Comparison of ENCODE assay signal across 20 mouse cellular contexts in genomic region chr8:35877581-35877980, GRCm38 (mm10).
DNase-seq lines count a peak whose midpoint lies in the region; ATAC-seq lines count a peak whose summit lies in the region.
"Had no signal": no experiment of that assay in that cellular context is flagged by ENCODE, and none has a peak within 500 bp of the region (broad histone marks: within the 10 kb centered on the region; RNA-seq: fewer than 3 reads in every experiment).

No protein-coding gene starts in this region.

- H3K27ac ChIP-seq in kidney, embryonic 16.5 days (ENCODE audit: low read length) = no peak overlapping the region
- peak overlapping the region; percentile 44 for H3K27ac ChIP-seq in brown adipose tissue, adult 24 weeks (replicated peaks; ENCODE audit: low read depth, low read length)
- H3K27ac ChIP-seq: forebrain, embryonic 10.5 days; hindbrain, embryonic 12.5 days had no signal

- no peaks in the 10 kb centered on the region for H3K27me3 ChIP-seq in kidney, embryonic 16.5 days (ENCODE audit: insufficient read depth, low read length)
- H3K27me3 ChIP-seq: embryonic facial prominence, embryonic 15.5 days; hindbrain, embryonic 12.5 days had no signal

- peaks cover 15% of the 10 kb centered on the region; the same call in 1 of the 2 replicates for H3K4me1 ChIP-seq in kidney, embryonic 16.5 days (ENCODE audit: insufficient read depth, low read length)
- peaks cover 13% of the 10 kb centered on the region; the same call in 1 of the 2 replicates for H3K4me1 ChIP-seq in brown adipose tissue, adult 24 weeks (ENCODE audit: control insufficient read depth, insufficient read depth, insufficient read length, low read length)

- intact Hi-C loops in gastrocnemius, postnatal 36 days (cut with DNase I) = no loop called here

- no peak overlapping the region for H3K4me3 ChIP-seq in kidney, embryonic 16.5 days (ENCODE audit: low read length)
- no peak overlapping the region for H3K4me3 ChIP-seq in brown adipose tissue, adult 24 weeks (ENCODE audit: insufficient read depth, low read depth, low read length)
- H3K4me3 ChIP-seq: embryonic facial prominence, embryonic 15.5 days; erythroblast, embryonic 14.5 days; forebrain, embryonic 10.5 days; hindbrain, embryonic 12.5 days had no signal

- 93% methylated on average over 2 of the region's 2 CpGs for WGBS in kidney, embryonic 16.5 days

- ATAC-seq in kidney, embryonic 16.5 days (ENCODE audit: low FRiP score, low TSS enrichment) = no peak
- ATAC-seq: forebrain, embryonic 14.5 days; intestine, embryonic 16.5 days had no signal

- H3K36me3 ChIP-seq in kidney, embryonic 16.5 days (ENCODE audit: insufficient read depth, low read length) = no peaks in the 10 kb centered on the region
- H3K36me3 ChIP-seq: embryonic facial prominence, embryonic 15.5 days; forebrain, embryonic 10.5 days; hindbrain, embryonic 12.5 days had no signal

- no peak overlapping the region for H3K4me2 ChIP-seq in kidney, embryonic 16.5 days (replicated peaks; ENCODE audit: low read depth, low read length)
- H3K4me2 ChIP-seq: embryonic facial prominence, embryonic 15.5 days; hindbrain, embryonic 12.5 days had no signal

- no peak overlapping the region for H3K9ac ChIP-seq in kidney, embryonic 16.5 days (replicated peaks; ENCODE audit: low read length)
- H3K9ac ChIP-seq: embryonic facial prominence, embryonic 15.5 days; hindbrain, embryonic 12.5 days had no signal

- peak; percentile 23 for DNase-seq in gastrocnemius, adult 18-20 months (ENCODE audit: low spot score)
- no peak for DNase-seq in gastrocnemius, postnatal 36 days
- DNase-seq in kidney, postnatal 14 days = peak; percentile 19
- peak; percentile 70 for DNase-seq in 3T3-L1 (ENCODE audit: low read depth, low spot score)
- no peak for DNase-seq in embryo, embryonic 10.5 days (ENCODE audit: low spot score)
- DNase-seq: adrenal gland, adult 8-10 months; adrenal gland, postnatal 36 days; cerebellum, adult 11-12 months; cerebellum, adult 9-10 months; cerebellum, postnatal 25 days; gastrocnemius, postnatal 14 days; heart, postnatal 4 days had no signal

- no peaks in the 10 kb centered on the region for H3K9me3 ChIP-seq in kidney, embryonic 16.5 days (ENCODE audit: low read length)
- H3K9me3 ChIP-seq: embryonic facial prominence, embryonic 15.5 days; forebrain, embryonic 10.5 days; hindbrain, embryonic 12.5 days had no signal

Comparison
In these comparisons a context has a peak if more than half of its experiments do, and no peak if none do; other contexts are left out.
1. DNase-seq: peak in gastrocnemius, adult 18-20 months (single experiment), kidney, postnatal 14 days (single experiment) and 3T3-L1 (single experiment); none in gastrocnemius, postnatal 36 days (0 of 2) and embryo, embryonic 10.5 days (single experiment).